Mouse (Mus musculus): ENCODE data around the gene Suclg1. TPM values are rescaled to one million over a fixed set of nuclear protein-coding genes. Genes with fewer than 3 reads are reported as not detected.

Gene Suclg1
- polyA plus RNA-seq, 1 experiment: 56.4 TPM

DNA sequence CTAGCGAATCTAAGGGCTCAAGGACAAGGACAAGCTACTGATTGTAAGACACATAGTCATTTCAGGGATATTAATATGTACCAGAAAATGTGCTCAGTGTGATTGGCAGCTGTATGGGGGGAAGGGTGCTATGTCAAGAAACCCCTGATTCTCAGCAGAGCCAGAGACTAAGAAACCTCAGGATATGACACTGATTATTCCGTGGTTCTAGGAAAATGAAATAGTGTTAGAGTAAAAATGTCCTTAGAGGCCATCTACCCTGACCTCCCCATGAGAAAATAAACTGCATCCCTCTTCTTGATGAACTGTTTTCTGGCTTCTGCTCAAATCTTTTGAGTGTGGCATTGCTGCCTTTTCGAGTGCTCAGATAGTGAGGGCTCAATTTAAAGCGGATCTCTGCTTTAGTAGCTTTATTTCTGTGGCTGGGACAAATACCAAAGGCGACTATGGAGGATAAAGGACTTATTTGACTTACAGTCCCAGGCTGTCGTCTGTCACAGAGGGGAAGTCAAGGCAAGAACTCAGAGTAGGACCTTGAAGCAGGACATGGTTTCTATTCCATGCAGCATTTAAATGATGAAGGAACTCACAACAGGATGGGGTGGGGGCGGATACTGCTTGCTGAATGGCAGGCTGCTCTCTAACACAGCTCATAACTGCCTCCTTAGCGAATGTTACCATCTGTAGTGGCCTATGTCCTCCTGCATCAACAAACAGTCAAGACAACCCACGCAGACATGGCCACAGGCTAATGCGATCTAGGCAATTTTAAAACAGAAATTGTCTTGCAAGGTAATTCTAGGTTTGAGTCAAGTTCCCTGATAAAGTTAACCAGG, 60.7 kb downstream of the Suclg1 start:
- TF ChIP-seq CTCF (IDR thresholded peaks at IDR 0.05; ENCODE audit: low read depth, low read length) (no peak), POLR2A (IDR thresholded peaks at IDR 0.05; ENCODE audit: borderline replicate concordance, low read depth, low read length) (no peak)
- Histone ChIP-seq H3K4me1 (ENCODE audit: control insufficient read depth, insufficient read depth, low read length) (no peaks in the 10 kb centered on the region), H3K4me3 (ENCODE audit: insufficient read depth, low read length) (no peak overlapping the region), H3K27ac (ENCODE audit: insufficient read depth, low read depth, low read length) (no peak overlapping the region)

DNA sequence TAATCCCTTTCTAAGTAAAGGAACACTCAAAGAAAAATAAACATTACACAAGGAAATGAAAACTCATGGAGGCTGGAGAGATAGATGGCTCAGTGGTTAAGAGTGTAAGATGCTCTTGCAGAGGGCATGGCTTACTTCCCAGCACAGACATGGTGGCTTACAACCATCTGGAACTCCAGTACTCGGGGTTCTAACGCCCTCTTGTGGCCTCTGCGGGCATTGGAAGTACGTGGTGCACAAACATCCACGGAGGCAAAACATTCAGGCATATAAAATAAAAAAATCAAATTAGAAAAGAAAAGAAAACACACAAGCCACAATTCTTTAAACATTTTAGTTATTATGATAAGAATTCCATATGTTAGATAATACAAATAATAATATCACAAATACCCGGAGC, 63.2 kb downstream of the Suclg1 start:
- H3K27ac ChIP-seq (ENCODE audit: insufficient read depth, low read depth, low read length): no peak overlapping the region
- no peaks in the 10 kb centered on the region for H3K4me1 ChIP-seq (ENCODE audit: control insufficient read depth, insufficient read depth, low read length)
- TF ChIP-seq POLR2A (IDR thresholded peaks at IDR 0.05; ENCODE audit: borderline replicate concordance, low read depth, low read length): no peak
- TF ChIP-seq CTCF (IDR thresholded peaks at IDR 0.05; ENCODE audit: low read depth, low read length): no peak
- no peak overlapping the region for H3K4me3 ChIP-seq (ENCODE audit: insufficient read depth, low read length)

DNA sequence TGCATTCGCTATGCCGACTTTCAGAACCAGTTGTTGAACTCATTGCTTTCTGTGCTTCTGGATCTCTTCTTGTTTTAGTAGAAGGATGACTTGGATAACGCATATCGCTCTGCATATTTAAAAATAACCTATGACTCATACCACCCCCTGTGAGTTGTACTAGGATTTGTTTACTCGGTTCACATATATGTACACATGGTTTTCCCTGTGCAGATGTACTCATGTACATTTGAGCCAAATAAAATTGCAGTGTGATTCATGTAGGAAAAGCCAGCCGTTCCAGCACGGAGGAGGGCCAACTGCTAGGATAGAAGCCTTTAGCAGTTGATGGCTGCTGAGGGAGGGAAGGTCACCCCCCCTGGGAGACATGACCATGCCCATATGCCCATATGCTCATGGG, 63.6 kb downstream of the Suclg1 start:
- Histone ChIP-seq H3K4me1 (ENCODE audit: control insufficient read depth, insufficient read depth, low read length) (no peaks in the 10 kb centered on the region), H3K27ac (ENCODE audit: insufficient read depth, low read depth, low read length) (no peak overlapping the region), H3K4me3 (ENCODE audit: insufficient read depth, low read length) (no peak overlapping the region)
- TF ChIP-seq POLR2A (IDR thresholded peaks at IDR 0.05; ENCODE audit: borderline replicate concordance, low read depth, low read length) (no peak), CTCF (IDR thresholded peaks at IDR 0.05; ENCODE audit: low read depth, low read length) (no peak)

DNA sequence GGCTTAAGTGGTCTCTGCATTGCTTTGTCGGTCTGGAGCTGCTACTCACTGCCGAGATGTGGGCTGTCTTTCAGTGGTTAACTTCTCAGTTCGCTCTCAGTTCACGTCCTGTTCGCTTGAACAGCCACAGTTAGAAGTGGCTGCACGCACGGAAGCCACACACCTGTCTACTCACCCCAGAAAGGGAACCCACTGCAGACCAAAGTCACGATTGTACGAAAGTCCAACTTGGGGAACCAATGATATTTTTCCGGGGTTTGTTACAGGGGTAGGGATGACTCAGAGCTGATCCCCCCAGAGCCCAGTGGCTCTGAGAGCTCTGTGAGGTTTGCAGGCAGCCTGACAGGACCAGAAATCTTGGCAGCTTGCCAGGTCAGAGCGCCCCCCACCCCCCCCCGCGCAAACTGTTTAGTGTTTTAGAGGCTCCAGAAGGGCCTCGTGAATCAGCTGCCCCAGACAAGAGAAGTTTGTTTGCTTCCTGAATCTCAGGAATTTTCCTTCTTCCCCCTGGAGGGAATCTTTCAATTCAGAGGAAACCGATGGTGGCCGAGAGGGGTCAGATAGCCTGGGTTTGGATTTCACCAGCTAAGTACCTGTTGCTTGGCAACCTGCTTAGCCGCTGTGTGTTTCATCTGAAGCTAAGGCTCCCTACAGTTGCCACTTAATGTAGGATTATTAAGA, 66.9 kb downstream of the Suclg1 start:
- Histone ChIP-seq H3K4me3 (ENCODE audit: insufficient read depth, low read length) (peak overlapping the region; percentile 33), H3K4me1 (ENCODE audit: control insufficient read depth, insufficient read depth, low read length) (no peaks in the 10 kb centered on the region), H3K27ac (ENCODE audit: insufficient read depth, low read depth, low read length) (no peak overlapping the region)
- no peak for TF ChIP-seq CTCF (IDR thresholded peaks at IDR 0.05; ENCODE audit: low read depth, low read length)
- no peak for TF ChIP-seq POLR2A (IDR thresholded peaks at IDR 0.05; ENCODE audit: borderline replicate concordance, low read depth, low read length)

DNA sequence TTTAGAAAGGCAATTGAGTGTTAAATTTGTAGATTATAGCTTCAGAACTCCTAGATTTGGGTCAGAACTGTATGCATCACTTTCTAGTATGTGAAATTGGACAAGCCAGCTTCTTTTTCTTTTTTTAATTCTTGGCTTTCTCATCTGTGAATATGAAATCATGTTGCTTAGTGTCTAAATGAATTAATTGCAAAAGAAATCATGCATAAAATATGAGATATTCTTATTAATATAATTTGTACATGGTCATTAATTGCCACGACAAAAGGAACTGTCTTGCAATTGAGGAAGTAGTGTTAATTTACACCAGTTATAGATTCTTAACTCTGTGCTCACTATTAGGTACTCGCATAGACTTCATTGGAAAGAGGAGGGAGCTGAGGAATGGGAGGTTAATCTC, 74.1 kb downstream of the Suclg1 start:
- TF ChIP-seq POLR2A (IDR thresholded peaks at IDR 0.05; ENCODE audit: borderline replicate concordance, low read depth, low read length): no peak
- no peak for TF ChIP-seq CTCF (IDR thresholded peaks at IDR 0.05; ENCODE audit: low read depth, low read length)
- no peaks in the 10 kb centered on the region for H3K4me1 ChIP-seq (ENCODE audit: control insufficient read depth, insufficient read depth, low read length)
- H3K4me3 ChIP-seq (ENCODE audit: insufficient read depth, low read length): no peak overlapping the region
- H3K27ac ChIP-seq (ENCODE audit: insufficient read depth, low read depth, low read length): no peak overlapping the region

Other genes starting within 250 kb of the Suclg1 start
- gene Dnah6, start 26.7 kb upstream of the Suclg1 start, polyA plus RNA-seq (2012; ENCODE audit: insufficient read depth, insufficient read length, missing spikeins): not detected in 2 replicates
- gene 4931417E11Rik, start 221.3 kb downstream of the Suclg1 start, polyA plus RNA-seq (2012; ENCODE audit: insufficient read depth, insufficient read length, missing spikeins): not detected in 2 replicates